8 mouse cellular contexts compared by ENCODE assay signal in the genomic region with DNA sequence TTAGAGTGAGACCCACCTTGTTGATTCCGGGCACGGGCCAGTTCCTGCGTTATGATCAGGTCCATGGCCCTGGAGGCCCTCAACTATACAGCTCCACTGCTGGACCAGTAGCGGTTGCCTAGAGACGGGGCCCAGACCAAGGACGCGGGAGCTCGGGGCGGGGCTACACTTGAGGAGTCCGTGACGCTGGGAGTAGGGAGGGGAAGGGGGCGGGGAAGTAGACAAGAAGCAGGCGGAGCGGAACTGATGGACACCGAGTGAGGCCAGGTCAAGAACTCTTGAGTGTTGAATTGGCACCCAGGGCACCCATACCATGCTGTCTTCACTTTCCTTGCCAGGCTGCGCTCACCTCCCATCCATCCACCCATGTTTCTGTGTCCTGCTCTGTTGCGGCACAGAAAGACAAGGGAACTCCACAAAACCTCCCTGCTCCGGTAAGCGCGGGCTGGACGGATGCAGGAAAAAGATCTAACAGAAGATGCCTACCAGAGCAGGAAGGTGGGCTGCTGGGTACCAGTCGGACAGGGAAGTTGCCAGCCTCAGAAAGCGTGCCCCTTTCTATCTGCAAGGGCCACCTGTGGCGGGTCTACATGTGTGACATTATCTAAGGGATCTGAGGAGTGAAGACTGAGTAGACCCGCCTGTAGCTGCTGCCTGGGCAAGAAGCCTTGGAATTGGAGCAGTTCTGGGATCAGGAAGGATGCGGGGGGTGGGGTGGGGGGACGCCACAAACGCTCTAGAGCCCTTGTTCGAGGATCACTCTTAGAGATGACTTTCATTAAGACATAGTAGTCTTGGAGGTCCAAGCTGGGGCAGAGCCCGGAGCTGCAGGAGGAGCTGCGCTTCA. TPM values are rescaled to one million over a fixed set of nuclear protein-coding genes. Genes with fewer than 3 reads are reported as not detected.
DNase-seq lines count a peak whose midpoint lies in the region; ATAC-seq and TF ChIP-seq lines count a peak whose summit lies in the region.

A gene (minus strand): TSS at position 112 of the 847 bp plus-strand sequence.

- no peaks in the 10 kb centered on the region for H3K27me3 ChIP-seq in embryonic facial prominence, embryonic 14.5 days (replicated peaks; ENCODE audit: control insufficient read depth, insufficient read depth, low read length)
- peaks cover 3% of the 10 kb centered on the region for H3K27me3 ChIP-seq in heart, embryonic 11.5 days (ENCODE audit: control insufficient read depth, insufficient read depth, low read length)
- 0 out of 2 replicates have a peak, but pooled peaks cover 7% of the 10 kb centered on the region for H3K27me3 ChIP-seq in kidney, embryonic 15.5 days
- H3K27me3 ChIP-seq in limb, embryonic 15.5 days: peaks cover 4% of the 10 kb centered on the region; the same call in 1 of the 2 replicates
- H3K27me3 ChIP-seq in midbrain, postnatal 0 days (ENCODE audit: insufficient read depth, low read length): no peaks in the 10 kb centered on the region; the same call in 1 of the 2 replicates
- H3K27me3 ChIP-seq in stomach, embryonic 14.5 days (ENCODE audit: control insufficient read depth, insufficient read depth, low read length): no peaks in the 10 kb centered on the region

- H3K4me2 ChIP-seq in embryonic facial prominence, embryonic 14.5 days (ENCODE audit: low read depth, low read length): peak within 1 kb of the TSS; percentile 97
- peak within 1 kb of the TSS; percentile 95 for H3K4me2 ChIP-seq in heart, embryonic 11.5 days
- H3K4me2 ChIP-seq in kidney, embryonic 15.5 days: peak within 1 kb of the TSS; percentile 91
- H3K4me2 ChIP-seq in limb, embryonic 15.5 days: peak within 1 kb of the TSS; percentile 77
- H3K4me2 ChIP-seq in midbrain, postnatal 0 days (ENCODE audit: low read depth, low read length, poor library complexity, severe bottlenecking): peak within 1 kb of the TSS; percentile 81
- H3K4me2 ChIP-seq in stomach, embryonic 14.5 days (replicated peaks; ENCODE audit: low read depth, low read length): peak within 1 kb of the TSS; percentile 75

- no peak for TF ChIP-seq POLR2A in bone marrow, adult 2 months (IDR thresholded peaks at IDR 0.05; ENCODE audit: borderline replicate concordance, control insufficient read depth, low read depth, low read length)

- no peaks in the 10 kb centered on the region for H3K4me1 ChIP-seq in bone marrow, adult 2 months (ENCODE audit: control insufficient read depth, insufficient read depth, low read length)
- H3K4me1 ChIP-seq in embryonic facial prominence, embryonic 14.5 days (ENCODE audit: control insufficient read depth, insufficient read depth, low read length): no peaks in the 10 kb centered on the region
- H3K4me1 ChIP-seq in heart, embryonic 11.5 days (ENCODE audit: control insufficient read depth, insufficient read depth, low read length): peaks cover 6% of the 10 kb centered on the region; the same call in 1 of the 2 replicates
- peaks cover 15% of the 10 kb centered on the region for H3K4me1 ChIP-seq in kidney, embryonic 15.5 days
- H3K4me1 ChIP-seq in limb, embryonic 15.5 days: no peaks in the 10 kb centered on the region; the same call in 1 of the 2 replicates
- no peaks in the 10 kb centered on the region; the same call in 1 of the 2 replicates for H3K4me1 ChIP-seq in midbrain, postnatal 0 days (ENCODE audit: insufficient read depth, low read length)
- 0 out of 2 replicates have a peak, but pooled peaks cover 4% of the 10 kb centered on the region for H3K4me1 ChIP-seq in stomach, embryonic 14.5 days (ENCODE audit: control insufficient read depth, insufficient read depth, low read length)

- 3% methylated on average over 31 of the region's 31 CpGs for WGBS in bone marrow, adult 2 months
- WGBS in embryonic facial prominence, embryonic 14.5 days: 3% methylated on average over 31 of the region's 31 CpGs
- 2% methylated on average over 31 of the region's 31 CpGs for WGBS in heart, embryonic 11.5 days (ENCODE audit: insufficient replicate concordance)
- WGBS in kidney, embryonic 15.5 days: under 1% methylated on average over 31 of the region's 31 CpGs
- 1% methylated on average over 30 of the region's 31 CpGs for WGBS in limb, embryonic 15.5 days
- WGBS in midbrain, postnatal 0 days: 1% methylated on average over 31 of the region's 31 CpGs
- WGBS in stomach, embryonic 14.5 days: under 1% methylated on average over 31 of the region's 31 CpGs

- no peaks in the 10 kb centered on the region for H3K36me3 ChIP-seq in embryonic facial prominence, embryonic 14.5 days (ENCODE audit: control insufficient read depth, insufficient read depth, low read length)
- H3K36me3 ChIP-seq in heart, embryonic 11.5 days (ENCODE audit: control insufficient read depth, insufficient read depth, low read length): no peaks in the 10 kb centered on the region
- H3K36me3 ChIP-seq in kidney, embryonic 15.5 days: no peaks in the 10 kb centered on the region
- H3K36me3 ChIP-seq in limb, embryonic 15.5 days: no peaks in the 10 kb centered on the region
- no peaks in the 10 kb centered on the region for H3K36me3 ChIP-seq in midbrain, postnatal 0 days (ENCODE audit: insufficient read depth, low read length)
- H3K36me3 ChIP-seq in stomach, embryonic 14.5 days (ENCODE audit: control insufficient read depth, insufficient read depth, low read length): no peaks in the 10 kb centered on the region

- peak within 1 kb of the TSS; percentile 65 for H3K9ac ChIP-seq in embryonic facial prominence, embryonic 14.5 days (ENCODE audit: low read depth, low read length)
- peak within 1 kb of the TSS; percentile 61 for H3K9ac ChIP-seq in heart, embryonic 11.5 days (ENCODE audit: low read depth, low read length)
- H3K9ac ChIP-seq in kidney, embryonic 15.5 days: peak within 1 kb of the TSS; percentile 37
- H3K9ac ChIP-seq in limb, embryonic 15.5 days: peak within 1 kb of the TSS; percentile 24
- peak within 1 kb of the TSS; percentile 60 for H3K9ac ChIP-seq in midbrain, postnatal 0 days (replicated peaks; ENCODE audit: low read length, poor library complexity, severe bottlenecking)
- H3K9ac ChIP-seq in stomach, embryonic 14.5 days (replicated peaks; ENCODE audit: low read depth, low read length): peak within 1 kb of the TSS; percentile 25; the same call in 1 of the 2 replicates

- peak; percentile 89 for ATAC-seq in embryonic facial prominence, embryonic 14.5 days (ENCODE audit: low read depth)
- ATAC-seq in heart, embryonic 11.5 days (replicated peaks; ENCODE audit: insufficient number of reproducible peaks, low FRiP score, low TSS enrichment): peak; percentile 91
- peak; percentile 93 for ATAC-seq in kidney, embryonic 15.5 days (replicated peaks; ENCODE audit: low FRiP score)
- ATAC-seq in limb, embryonic 15.5 days (ENCODE audit: insufficient number of reproducible peaks, low FRiP score, low TSS enrichment, low read depth): peak; percentile 64
- peak; percentile 82 for ATAC-seq in midbrain, postnatal 0 days (ENCODE audit: low FRiP score)
- ATAC-seq in stomach, embryonic 14.5 days (ENCODE audit: insufficient number of reproducible peaks, insufficient read depth, low FRiP score, low read depth): peak; percentile 91

- peak within 1 kb of the TSS; percentile 59 for H3K4me3 ChIP-seq in bone marrow, adult 2 months (replicated peaks; ENCODE audit: control insufficient read depth, low read depth, low read length)
- H3K4me3 ChIP-seq in embryonic facial prominence, embryonic 14.5 days (ENCODE audit: low read depth, low read length): peak within 1 kb of the TSS; percentile 55
- H3K4me3 ChIP-seq in heart, embryonic 11.5 days (ENCODE audit: low read depth, low read length): peak within 1 kb of the TSS; percentile 61
- H3K4me3 ChIP-seq in kidney, embryonic 15.5 days (replicated peaks): peak within 1 kb of the TSS; percentile 61
- peak within 1 kb of the TSS; percentile 50 for H3K4me3 ChIP-seq in limb, embryonic 15.5 days
- peak within 1 kb of the TSS; percentile 43 for H3K4me3 ChIP-seq in midbrain, postnatal 0 days (ENCODE audit: low read depth, low read length)
- H3K4me3 ChIP-seq in stomach, embryonic 14.5 days (ENCODE audit: low read depth, low read length): peak within 1 kb of the TSS; percentile 44

- TF ChIP-seq CTCF in bone marrow, adult 2 months (IDR thresholded peaks at IDR 0.05; ENCODE audit: control insufficient read depth, insufficient read depth, low read length): no peak
- no peak for TF ChIP-seq CTCF in midbrain, postnatal 0 days (IDR thresholded peaks at IDR 0.05)

- no peaks in the 10 kb centered on the region for H3K9me3 ChIP-seq in embryonic facial prominence, embryonic 14.5 days (ENCODE audit: control insufficient read depth, low read length)
- H3K9me3 ChIP-seq in heart, embryonic 11.5 days (replicated peaks; ENCODE audit: control insufficient read depth, low read length): no peaks in the 10 kb centered on the region
- H3K9me3 ChIP-seq in kidney, embryonic 15.5 days (replicated peaks): no peaks in the 10 kb centered on the region
- H3K9me3 ChIP-seq in limb, embryonic 15.5 days: no peaks in the 10 kb centered on the region
- no peaks in the 10 kb centered on the region for H3K9me3 ChIP-seq in midbrain, postnatal 0 days (ENCODE audit: low read length)
- H3K9me3 ChIP-seq in stomach, embryonic 14.5 days (ENCODE audit: control insufficient read depth, low read depth, low read length): no peaks in the 10 kb centered on the region

- peak; percentile 83 for DNase-seq in A20 (ENCODE audit: low read depth, low spot score)
- DNase-seq in embryonic facial prominence, embryonic 14.5 days (ENCODE audit: low spot score): peak; percentile 92
- DNase-seq in midbrain, postnatal 0 days (ENCODE audit: low spot score): peak; percentile 86

- H3K27ac ChIP-seq in bone marrow, adult 2 months (ENCODE audit: control insufficient read depth, insufficient read depth, low read depth, low read length, poor library complexity): no peak within 1 kb of the TSS
- H3K27ac ChIP-seq in embryonic facial prominence, embryonic 14.5 days (replicated peaks; ENCODE audit: low read depth, low read length): no peak within 1 kb of the TSS; the same call in 1 of the 2 replicates
- H3K27ac ChIP-seq in heart, embryonic 11.5 days (ENCODE audit: low read depth, low read length): no peak within 1 kb of the TSS
- peak within 1 kb of the TSS; percentile 68 for H3K27ac ChIP-seq in kidney, embryonic 15.5 days
- H3K27ac ChIP-seq in limb, embryonic 15.5 days: 0 out of 2 replicates have a peak within 1 kb of the TSS, but pooled peaks have one; percentile 18
- H3K27ac ChIP-seq in midbrain, postnatal 0 days (ENCODE audit: low read depth, low read length): peak within 1 kb of the TSS; percentile 72
- no peak within 1 kb of the TSS for H3K27ac ChIP-seq in stomach, embryonic 14.5 days (ENCODE audit: low read length)

RNA-seq across cellular contexts. Expression of the gene that starts here (rescaled TPM):
- polyA plus RNA-seq in bone marrow, adult 2 months (2011; ENCODE audit: insufficient read depth, insufficient read length, low replicate concordance, missing spikeins): not detected in 2 replicates
- 0.41 and 1.6 TPM in 2 replicates for polyA plus RNA-seq in embryonic facial prominence, embryonic 14.5 days (2014; fragmentation: Nextera tagmentation; extraction: Ambion mirVana)
- not detected in 2 replicates for polyA plus RNA-seq in heart, embryonic 11.5 days (2014; fragmentation: Nextera tagmentation; extraction: Ambion mirVana)
- 0.19 and 0.21 TPM in 2 replicates for polyA plus RNA-seq in kidney, embryonic 15.5 days (2015; fragmentation: Nextera tagmentation; extraction: Ambion mirVana)
- 0.24 and 0.26 TPM in 2 replicates for polyA plus RNA-seq in limb, embryonic 15.5 days (2015; fragmentation: Nextera tagmentation; extraction: Ambion mirVana)
- total RNA-seq in midbrain, postnatal 0 days (2014; rRNA removed): 4.2 and 4.4 TPM in 2 replicates
- polyA plus RNA-seq in midbrain, postnatal 0 days (2015; fragmentation: Nextera tagmentation; extraction: Ambion mirVana): 4.5 and 4.6 TPM in 2 replicates
- 0.61 TPM in 1 of 2 replicates, not detected in the other for polyA plus RNA-seq in stomach, embryonic 14.5 days (2014; fragmentation: Nextera tagmentation; extraction: Ambion mirVana)

Comparison
In these comparisons a context has a peak if more than half of its experiments do, and no peak if none do; other contexts are left out.
1. Peak in ATAC-seq, H3K4me3 ChIP-seq, H3K9ac ChIP-seq and H3K4me2 ChIP-seq in heart, embryonic 11.5 days; RNA of the gene not detected or under 1 TPM.
2. Peak in ATAC-seq, H3K4me3 ChIP-seq, H3K27ac ChIP-seq, H3K9ac ChIP-seq and H3K4me2 ChIP-seq in kidney, embryonic 15.5 days; RNA of the gene not detected or under 1 TPM.
3. Peak in ATAC-seq, H3K4me3 ChIP-seq, H3K27ac ChIP-seq, H3K9ac ChIP-seq and H3K4me2 ChIP-seq in limb, embryonic 15.5 days; RNA of the gene not detected or under 1 TPM.
4. Peak in ATAC-seq, H3K4me3 ChIP-seq, H3K9ac ChIP-seq and H3K4me2 ChIP-seq in stomach, embryonic 14.5 days; RNA of the gene not detected or under 1 TPM.